Mouse (Mus musculus): ENCODE data around the gene Cct4. TPM values are rescaled to one million over a fixed set of nuclear protein-coding genes. Genes with fewer than 3 reads are reported as not detected.

Cct4 gene
- total and polyA plus RNA-seq, 2 experiments from 2014 or later: 236 to 271 TPM

GRCm38 (mm10) chr11:22994271-22994670, 4.0 kb downstream of the Cct4 start:
- Histone ChIP-seq H3K9ac (no peak overlapping the region), H3K36me3 (ENCODE audit: insufficient read depth) (peaks cover 43% of the 10 kb centered on the region), H3K4me3 (ENCODE audit: low read depth, low read length) (no peak overlapping the region), H3K27ac (ENCODE audit: low read depth, low read length) (no peak overlapping the region), H3K4me1 (ENCODE audit: insufficient read depth) (peaks cover 4% of the 10 kb centered on the region; the same call in 1 of the 2 replicates), H3K9me3 (ENCODE audit: low read length) (no peaks in the 10 kb centered on the region), H3K4me2 (ENCODE audit: low read depth) (no peak overlapping the region), H3K27me3 (ENCODE audit: insufficient read depth, low read length) (no peaks in the 10 kb centered on the region)
- DNase-seq (peak; percentile 6), ATAC-seq (no peak)
- WGBS: 84% methylated on average over 2 of the region's 2 CpGs
- no peak for TF ChIP-seq CTCF (IDR thresholded peaks at IDR 0.05; ENCODE audit: low read depth)

GRCm38 (mm10) chr11:22995461-22995860, 5.1 kb downstream of the Cct4 start:
- Histone ChIP-seq H3K27me3 (ENCODE audit: insufficient read depth, low read length) (no peaks in the 10 kb centered on the region), H3K4me2 (ENCODE audit: low read depth) (no peak overlapping the region), H3K4me1 (ENCODE audit: insufficient read depth) (peaks cover 4% of the 10 kb centered on the region; the same call in 1 of the 2 replicates), H3K27ac (ENCODE audit: low read depth, low read length) (no peak overlapping the region), H3K4me3 (ENCODE audit: low read depth, low read length) (no peak overlapping the region), H3K36me3 (ENCODE audit: insufficient read depth) (peaks cover 54% of the 10 kb centered on the region), H3K9me3 (ENCODE audit: low read length) (no peaks in the 10 kb centered on the region), H3K9ac (no peak overlapping the region)
- TF ChIP-seq CTCF (IDR thresholded peaks at IDR 0.05; ENCODE audit: low read depth): no peak
- ATAC-seq: no peak
- WGBS: 93% methylated on average over 4 of the region's 4 CpGs
- DNase-seq: no peak

GRCm38 (mm10) chr11:22998308-22998707, 8.0 kb downstream of the Cct4 start:
- Histone ChIP-seq H3K36me3 (ENCODE audit: insufficient read depth) (peaks cover 74% of the 10 kb centered on the region), H3K4me2 (ENCODE audit: low read depth) (no peak overlapping the region), H3K4me1 (ENCODE audit: insufficient read depth) (no peaks in the 10 kb centered on the region), H3K27ac (ENCODE audit: low read depth, low read length) (no peak overlapping the region), H3K9me3 (ENCODE audit: low read length) (no peaks in the 10 kb centered on the region), H3K27me3 (ENCODE audit: insufficient read depth, low read length) (no peaks in the 10 kb centered on the region), H3K9ac (no peak overlapping the region), H3K4me3 (ENCODE audit: low read depth, low read length) (no peak overlapping the region)
- ATAC-seq (no peak), DNase-seq (no peak)
- TF ChIP-seq CTCF (IDR thresholded peaks at IDR 0.05; ENCODE audit: low read depth): no peak
- WGBS: 75% methylated on average over 1 of the region's 1 CpGs

- 90% methylated on average over 1 of the region's 1 CpGs for WGBS
- no peak overlapping the region for H3K27ac ChIP-seq (ENCODE audit: low read depth, low read length)
These were observed 15.0 kb downstream of the Cct4 start for GRCm38 (mm10) chr11:23005276-23005675.

GRCm38 (mm10) chr11:23007166-23007480, 16.8 kb downstream of the Cct4 start:
- DNase-seq (no peak), ATAC-seq (no peak; the same call in 1 of the 2 replicates)
- WGBS: 6% methylated on average over 6 of the region's 6 CpGs

More at GRCm38 (mm10) chr11:23005276-23005675, 15.0 kb downstream of the Cct4 start:
- DNase-seq: no peak
- Histone ChIP-seq H3K27me3 (ENCODE audit: insufficient read depth, low read length) (no peaks in the 10 kb centered on the region), H3K4me1 (ENCODE audit: insufficient read depth) (no peaks in the 10 kb centered on the region), H3K9me3 (ENCODE audit: low read length) (no peaks in the 10 kb centered on the region), H3K4me3 (ENCODE audit: low read depth, low read length) (no peak overlapping the region), H3K9ac (no peak overlapping the region), H3K36me3 (ENCODE audit: insufficient read depth) (peaks cover 42% of the 10 kb centered on the region), H3K4me2 (ENCODE audit: low read depth) (no peak overlapping the region)
- no peak for ATAC-seq
- no peak for TF ChIP-seq CTCF (IDR thresholded peaks at IDR 0.05; ENCODE audit: low read depth)

GRCm38 (mm10) chr11:23007481-23008180, 17.3 kb downstream of the Cct4 start, which contains the start of gene Fam161a:
Gene Fam161a, plus strand, starts transcription at chr11:23007531.
- Histone ChIP-seq H3K9ac (peak within 1 kb of the TSS; percentile 77), H3K27ac (ENCODE audit: low read depth, low read length) (peak within 1 kb of the TSS; percentile 92), H3K36me3 (ENCODE audit: insufficient read depth) (peaks cover 21% of the 10 kb centered on the region), H3K9me3 (ENCODE audit: low read length) (no peaks in the 10 kb centered on the region), H3K4me3 (ENCODE audit: low read depth, low read length) (peak within 1 kb of the TSS; percentile 55), H3K4me2 (ENCODE audit: low read depth) (peak within 1 kb of the TSS; percentile 81), H3K4me1 (ENCODE audit: insufficient read depth) (no peaks in the 10 kb centered on the region), H3K27me3 (ENCODE audit: insufficient read depth, low read length) (no peaks in the 10 kb centered on the region)
- DNase-seq (peak; percentile 91), ATAC-seq (peak; percentile 94)
- no peak for TF ChIP-seq CTCF (IDR thresholded peaks at IDR 0.05; ENCODE audit: low read depth)
- WGBS: under 1% methylated on average over 22 of the region's 22 CpGs

More at GRCm38 (mm10) chr11:23007166-23007480, 16.8 kb downstream of the Cct4 start:
- Histone ChIP-seq H3K9ac (peak overlapping the region; percentile 77), H3K4me1 (ENCODE audit: insufficient read depth) (no peaks in the 10 kb centered on the region), H3K27ac (ENCODE audit: low read depth, low read length) (peak overlapping the region; percentile 92), H3K9me3 (ENCODE audit: low read length) (no peaks in the 10 kb centered on the region), H3K36me3 (ENCODE audit: insufficient read depth) (peaks cover 26% of the 10 kb centered on the region), H3K4me2 (ENCODE audit: low read depth) (peak overlapping the region; percentile 81), H3K4me3 (ENCODE audit: low read depth, low read length) (peak overlapping the region; percentile 55), H3K27me3 (ENCODE audit: insufficient read depth, low read length) (no peaks in the 10 kb centered on the region)
- TF ChIP-seq CTCF (IDR thresholded peaks at IDR 0.05; ENCODE audit: low read depth): no peak

GRCm38 (mm10) chr11:23008181-23008823, 18.0 kb downstream of the Cct4 start:
- H3K9me3 ChIP-seq (ENCODE audit: low read length): no peaks in the 10 kb centered on the region
- H3K36me3 ChIP-seq (ENCODE audit: insufficient read depth): peaks cover 19% of the 10 kb centered on the region
- H3K27me3 ChIP-seq (ENCODE audit: insufficient read depth, low read length): no peaks in the 10 kb centered on the region
- H3K4me3 ChIP-seq (ENCODE audit: low read depth, low read length): peak overlapping the region; percentile 55
- WGBS: 2% methylated on average over 40 of the region's 40 CpGs
- DNase-seq (no peak), ATAC-seq (peak; percentile 92)
- H3K4me2 ChIP-seq (ENCODE audit: low read depth): peak overlapping the region; percentile 81
- H3K27ac ChIP-seq (ENCODE audit: low read depth, low read length): peak overlapping the region; percentile 92
- H3K9ac ChIP-seq: peak overlapping the region; percentile 77
- peak; percentile 47 for TF ChIP-seq CTCF (IDR thresholded peaks at IDR 0.05; ENCODE audit: low read depth)
- no peaks in the 10 kb centered on the region for H3K4me1 ChIP-seq (ENCODE audit: insufficient read depth)

Data from forebrain, postnatal 0 days (tissue).